Mouse (Mus musculus) neural tube, embryonic 13.5 days (tissue): ENCODE data around the gene Cry1. TPM values are rescaled to one million over a fixed set of nuclear protein-coding genes. Genes with fewer than 3 reads are reported as not detected.

Experiments used
- ATAC-seq: fragments of 200-750 bp; cut with Nextera tagmentation; 2 replicates; pipeline ENCODE4 v1.8.0; 2017; ENCODE audit warnings: low read depth, mild to moderate bottlenecking, moderate TSS enrichment, moderate library complexity
- H3K27ac ChIP-seq: fragments of 300-500 bp; sonication (generic); replicated peaks from 2 replicates; pipeline ENCODE4 v1.5.1; 2015; ENCODE audit warnings: moderate library complexity, mild to moderate bottlenecking, inconsistent platforms
- H3K27me3 ChIP-seq: fragments of 300-500 bp; sonication (generic); 2 replicates; pipeline ENCODE4 v1.6.1; 2015; ENCODE audit warnings: mild to moderate bottlenecking, inconsistent platforms
- H3K36me3 ChIP-seq: fragments of 300-500 bp; sonication (generic); 2 replicates; pipeline ENCODE4 v1.6.1; 2015; ENCODE audit warnings: mild to moderate bottlenecking, inconsistent platforms
- H3K4me1 ChIP-seq: fragments of 300-500 bp; sonication (generic); replicated peaks from 2 replicates; pipeline ENCODE4 v1.6.1; 2015; ENCODE audit warnings: inconsistent platforms
- H3K4me2 ChIP-seq: fragments of 300-500 bp; sonication (generic); 2 replicates; pipeline ENCODE4 v1.6.1; 2015; ENCODE audit warnings: inconsistent platforms, mild to moderate bottlenecking, moderate library complexity
- H3K4me3 ChIP-seq: fragments of 300-500 bp; sonication (generic); 2 replicates; pipeline ENCODE4 v1.5.1; 2015; ENCODE audit warnings: mild to moderate bottlenecking, inconsistent platforms
- H3K9ac ChIP-seq: fragments of 300-500 bp; sonication (generic); 2 replicates; pipeline ENCODE4 v1.6.1; 2015; ENCODE audit warnings: moderate library complexity, mild to moderate bottlenecking, inconsistent platforms
- H3K9me3 ChIP-seq: fragments of 300-500 bp; sonication (generic); 2 replicates; pipeline ENCODE4 v1.6.1; 2016; ENCODE audit warnings: inconsistent platforms
- WGBS: fragments of 180-500 bp; shearing (Covaris S2); methylation state at CpG from one replicate; pipeline ENCODE4 v1.1.7; 2015; 5-methylcytosine and 5-hydroxymethylcytosine counted together
- polyA plus RNA-seq: library from polyadenylated mRNA; unstranded; fragments of >200 nt; fragmentation: Nextera tagmentation; extraction: Ambion mirVana; gene quantifications from 2 replicates; pipeline ENCODE4 v1.2.1, GENCODE M21; 2015

Gene Cry1
- polyA plus RNA-seq, 1 experiment from 2014 or later, result 32.6 TPM

DNA sequence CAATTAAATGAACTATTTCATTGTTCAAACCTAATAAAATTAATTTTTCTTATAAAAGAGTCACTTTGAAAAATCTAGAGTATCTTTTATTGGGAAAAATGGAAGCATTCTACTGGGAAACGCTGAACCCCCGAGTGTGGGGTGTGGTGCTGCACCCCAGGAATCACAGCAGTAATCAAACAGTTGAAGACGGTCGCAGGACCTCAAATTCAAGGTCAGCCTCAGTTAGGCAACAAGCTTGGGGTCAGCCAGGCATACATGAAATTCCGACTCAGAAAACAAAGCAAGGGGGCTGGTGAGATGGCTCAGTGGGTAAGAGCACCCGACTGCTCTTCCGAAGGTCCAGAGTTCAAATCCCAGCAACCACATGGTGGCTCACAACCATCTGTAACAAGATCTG lies 27.4 kb downstream of the Cry1 start:
- no peak overlapping the region for H3K4me2 ChIP-seq
- 92% methylated on average over 7 of the region's 7 CpGs for WGBS
- H3K27ac ChIP-seq, result no peak overlapping the region
- H3K9ac ChIP-seq, result no peak overlapping the region
- H3K36me3 ChIP-seq, result no peaks in the 10 kb centered on the region
- ATAC-seq, result no peak
- peaks cover 4% of the 10 kb centered on the region; the same call in 1 of the 2 replicates for H3K4me1 ChIP-seq
- no peaks in the 10 kb centered on the region for H3K27me3 ChIP-seq
- no peaks in the 10 kb centered on the region for H3K9me3 ChIP-seq
- no peak overlapping the region for H3K4me3 ChIP-seq

DNA sequence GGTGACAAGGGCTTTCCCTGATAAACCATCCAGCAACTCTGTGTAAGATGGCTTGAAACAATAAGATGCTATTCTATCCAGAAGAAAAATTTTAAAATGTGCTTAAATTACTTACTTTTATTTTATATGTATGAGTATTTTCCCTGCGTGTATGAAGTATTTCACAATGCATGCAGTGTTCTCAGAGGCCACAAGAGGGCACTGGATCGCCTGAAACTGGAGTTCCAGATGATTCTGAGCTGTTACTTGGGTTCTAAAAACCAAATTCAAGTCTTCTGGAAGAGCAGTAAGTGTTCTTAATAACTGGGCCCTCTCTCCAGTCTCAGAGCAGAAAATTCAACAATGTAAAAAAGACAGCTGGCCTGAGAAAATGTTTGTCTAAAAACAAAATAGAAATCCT lies 30.7 kb downstream of the Cry1 start:
- 11% methylated on average over 2 of the region's 2 CpGs for WGBS
- H3K9me3 ChIP-seq, result no peaks in the 10 kb centered on the region
- no peak for ATAC-seq
- H3K9ac ChIP-seq, result no peak overlapping the region
- H3K4me1 ChIP-seq, result no peaks in the 10 kb centered on the region
- H3K27ac ChIP-seq, result no peak overlapping the region
- peaks cover 8% of the 10 kb centered on the region; the same call in 1 of the 2 replicates for H3K36me3 ChIP-seq
- H3K4me2 ChIP-seq, result no peak overlapping the region
- H3K27me3 ChIP-seq, result no peaks in the 10 kb centered on the region
- H3K4me3 ChIP-seq, result no peak overlapping the region

DNA sequence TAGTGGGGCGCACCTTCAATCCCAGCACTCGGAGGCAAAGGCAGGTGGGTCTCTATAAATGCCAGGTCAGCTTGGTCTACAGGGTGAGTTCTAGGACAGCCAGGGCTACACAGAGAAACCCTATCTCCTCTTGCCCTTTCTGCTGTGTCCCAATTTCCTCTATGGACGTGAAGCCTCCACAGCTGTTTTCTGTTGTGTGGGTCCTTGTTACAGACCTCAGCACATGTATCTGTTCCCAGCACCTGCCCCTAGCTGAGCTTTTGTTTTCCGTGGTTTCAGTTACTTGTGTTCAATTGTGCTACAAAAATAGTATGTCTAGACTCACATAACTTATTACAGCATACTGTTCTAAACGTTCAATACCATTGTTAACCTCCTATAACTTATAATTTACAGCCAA lies 35.6 kb downstream of the Cry1 start:
- Histone ChIP-seq H3K9ac (no peak overlapping the region), H3K9me3 (no peaks in the 10 kb centered on the region), H3K4me1 (no peaks in the 10 kb centered on the region), H3K4me2 (no peak overlapping the region), H3K4me3 (no peak overlapping the region), H3K27me3 (no peaks in the 10 kb centered on the region), H3K36me3 (peaks cover 39% of the 10 kb centered on the region), H3K27ac (no peak overlapping the region)
- WGBS, result 80% methylated on average over 5 of the region's 5 CpGs
- ATAC-seq, result no peak

DNA sequence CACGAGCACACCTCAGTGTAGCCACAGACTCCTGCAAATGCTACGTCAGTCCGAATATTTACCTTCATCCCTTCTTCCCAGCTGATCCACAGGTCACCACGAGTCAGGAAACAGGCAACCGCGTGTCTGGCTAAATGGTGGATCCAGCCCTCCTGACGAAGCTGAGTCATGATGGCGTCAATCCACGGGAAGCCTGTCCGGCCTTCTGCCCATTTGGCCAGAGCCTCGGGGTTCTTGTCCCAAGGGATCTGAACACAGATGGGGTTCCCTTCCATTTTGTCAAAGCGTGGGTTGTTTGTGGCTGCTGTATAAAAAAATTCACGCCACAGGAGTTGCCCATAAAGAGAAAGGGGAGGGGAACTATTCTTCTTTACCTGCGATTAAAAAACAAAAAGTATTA lies 38.6 kb downstream of the Cry1 start:
- Histone ChIP-seq H3K9me3 (no peaks in the 10 kb centered on the region), H3K4me3 (no peak overlapping the region), H3K4me2 (no peak overlapping the region), H3K9ac (no peak overlapping the region), H3K27ac (no peak overlapping the region), H3K27me3 (no peaks in the 10 kb centered on the region), H3K4me1 (0 out of 2 replicates have a peak, but pooled peaks cover 3% of the 10 kb centered on the region), H3K36me3 (peaks cover 57% of the 10 kb centered on the region)
- ATAC-seq, result no peak
- WGBS, result 79% methylated on average over 14 of the region's 14 CpGs

DNA sequence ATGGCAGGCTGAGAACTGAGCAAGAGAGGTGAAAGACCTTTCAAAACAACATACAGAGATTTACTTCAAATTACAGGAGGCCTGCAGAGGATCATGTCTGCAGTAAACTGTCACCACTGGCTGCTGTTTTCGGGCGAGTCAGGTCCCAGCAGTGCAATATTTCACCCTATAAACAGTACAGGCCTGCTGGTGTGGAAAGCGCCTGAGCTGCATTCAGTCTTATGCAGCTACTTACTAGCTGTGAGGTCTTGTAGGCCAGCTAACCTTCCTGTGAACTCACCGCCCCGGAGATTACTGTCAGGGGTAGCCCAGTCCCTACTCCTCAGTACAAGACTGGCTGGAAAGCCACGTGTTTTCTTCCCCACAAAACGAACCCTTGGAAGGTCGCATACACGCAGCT lies 43.4 kb downstream of the Cry1 start:
- no peak overlapping the region for H3K9ac ChIP-seq
- 69% methylated on average over 9 of the region's 9 CpGs for whole genome bisulfite sequencing

DNA sequence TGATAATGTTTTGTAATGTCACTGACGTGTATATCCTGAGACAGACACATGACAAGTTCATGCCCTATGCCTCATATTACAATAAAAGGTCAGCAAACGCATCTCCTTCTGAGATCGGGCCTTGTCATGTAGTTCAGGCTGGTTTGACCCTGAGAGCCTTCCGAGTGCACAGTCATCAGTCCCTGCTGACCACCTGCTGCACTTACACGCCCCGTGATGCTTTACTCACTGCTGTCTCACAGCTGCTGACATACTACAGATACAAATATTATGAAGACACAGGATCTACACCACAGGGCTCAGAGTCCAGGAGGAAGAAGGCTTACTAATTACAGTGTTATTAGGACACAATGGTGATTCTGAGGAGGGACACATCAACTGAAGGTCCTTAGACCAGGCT lies 48.3 kb downstream of the Cry1 start:
- Histone ChIP-seq H3K9ac (no peak overlapping the region), H3K27ac (no peak overlapping the region), H3K27me3 (no peaks in the 10 kb centered on the region), H3K36me3 (peaks cover 26% of the 10 kb centered on the region), H3K9me3 (no peaks in the 10 kb centered on the region), H3K4me2 (no peak overlapping the region), H3K4me3 (no peak overlapping the region), H3K4me1 (0 out of 2 replicates have a peak, but pooled peaks cover 5% of the 10 kb centered on the region)
- 90% methylated on average over 6 of the region's 6 CpGs for WGBS
- no peak for ATAC-seq

More for the DNA sequence above, 43.4 kb downstream of the Cry1 start:
- no peaks in the 10 kb centered on the region for H3K9me3 ChIP-seq
- H3K4me2 ChIP-seq, result no peak overlapping the region
- H3K4me3 ChIP-seq, result no peak overlapping the region
- no peak overlapping the region for H3K27ac ChIP-seq
- H3K27me3 ChIP-seq, result no peaks in the 10 kb centered on the region
- peaks cover 48% of the 10 kb centered on the region for H3K36me3 ChIP-seq
- 0 out of 2 replicates have a peak, but pooled peaks cover 6% of the 10 kb centered on the region for H3K4me1 ChIP-seq
- no peak for ATAC-seq

DNA sequence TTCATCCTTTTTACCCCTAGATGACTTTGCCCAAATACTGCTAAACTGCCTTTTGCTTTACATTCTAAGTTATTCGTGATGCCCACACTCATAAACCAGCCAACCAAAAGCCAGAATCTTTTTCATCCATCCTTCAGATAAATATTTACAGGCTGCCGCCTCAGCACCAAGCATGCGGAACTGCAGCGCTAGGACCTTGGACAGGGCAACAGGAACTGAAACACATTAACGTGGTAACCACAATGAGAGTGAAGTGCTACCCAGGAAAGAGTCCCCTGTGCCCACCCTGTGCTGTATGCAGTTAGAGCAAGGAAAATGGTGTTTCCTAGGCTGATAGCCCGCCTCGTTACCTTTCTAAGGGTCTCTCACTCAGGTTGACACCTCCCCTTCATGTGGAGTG lies 56.4 kb downstream of the Cry1 start:
- Histone ChIP-seq H3K4me2 (peak overlapping the region; percentile 63), H3K27me3 (no peaks in the 10 kb centered on the region), H3K9ac (peak overlapping the region; percentile 49), H3K36me3 (peaks cover 31% of the 10 kb centered on the region), H3K4me1 (peaks cover 24% of the 10 kb centered on the region), H3K9me3 (no peaks in the 10 kb centered on the region), H3K4me3 (peak overlapping the region; percentile 57), H3K27ac (peak overlapping the region; percentile 64)
- 24% methylated on average over 7 of the region's 7 CpGs for WGBS
- ATAC-seq, result peak; percentile 57

DNA sequence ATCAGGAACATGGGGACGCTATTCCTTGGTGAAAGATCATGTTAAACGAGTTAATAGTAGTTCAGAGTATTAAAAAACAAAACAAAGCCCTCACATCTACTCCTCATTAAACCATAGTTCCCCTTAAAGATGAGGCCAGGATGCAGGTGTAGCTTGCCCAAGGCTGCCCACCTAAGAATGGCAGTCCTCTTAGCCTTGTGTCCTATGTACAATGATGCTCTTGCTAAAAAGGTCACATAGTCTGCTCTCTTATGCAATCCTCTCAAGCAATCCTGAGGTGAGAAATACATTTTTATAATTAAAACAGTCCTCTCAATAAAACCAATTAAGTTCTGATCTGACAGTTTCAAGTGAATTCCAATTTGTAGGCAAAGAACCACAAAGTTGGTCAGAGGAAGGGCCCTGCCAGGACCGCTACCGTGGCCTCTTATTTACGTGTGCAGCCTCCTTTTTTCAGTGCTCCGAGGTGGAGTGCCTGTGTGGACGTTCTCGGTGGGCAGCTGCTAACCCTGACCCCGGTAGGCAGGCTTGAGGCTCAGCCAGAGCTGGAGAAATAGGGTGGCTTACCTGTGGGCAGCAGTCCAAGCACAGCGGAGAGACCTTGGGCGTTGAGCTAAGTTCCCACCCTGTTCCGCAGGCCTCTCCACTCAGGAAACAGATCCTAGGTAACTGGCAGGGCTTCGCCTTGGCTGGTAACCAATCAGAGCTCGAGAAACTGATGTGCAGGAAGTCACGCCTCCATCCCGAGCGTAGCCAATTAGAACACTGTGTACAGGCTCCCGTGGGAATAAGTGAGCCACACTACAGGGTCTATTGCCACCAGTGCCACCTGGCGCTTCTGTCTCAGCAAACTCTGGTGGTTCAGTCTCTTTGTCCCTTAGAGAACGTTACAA lies 57.2 kb downstream of the Cry1 start, which contains the start of gene Mterf2:
Gene Mterf2 (minus strand): TSS at position 633 of the 893 bp plus-strand sequence.
- Histone ChIP-seq H3K9ac (peak within 1 kb of the TSS; percentile 79), H3K4me3 (peak within 1 kb of the TSS; percentile 57), H3K27me3 (no peaks in the 10 kb centered on the region), H3K27ac (peak within 1 kb of the TSS; percentile 64), H3K4me1 (peaks cover 24% of the 10 kb centered on the region), H3K4me2 (peak within 1 kb of the TSS; percentile 63), H3K36me3 (peaks cover 32% of the 10 kb centered on the region), H3K9me3 (no peaks in the 10 kb centered on the region)
- 9% methylated on average over 20 of the region's 20 CpGs for WGBS
- peak; percentile 100 for ATAC-seq

DNA sequence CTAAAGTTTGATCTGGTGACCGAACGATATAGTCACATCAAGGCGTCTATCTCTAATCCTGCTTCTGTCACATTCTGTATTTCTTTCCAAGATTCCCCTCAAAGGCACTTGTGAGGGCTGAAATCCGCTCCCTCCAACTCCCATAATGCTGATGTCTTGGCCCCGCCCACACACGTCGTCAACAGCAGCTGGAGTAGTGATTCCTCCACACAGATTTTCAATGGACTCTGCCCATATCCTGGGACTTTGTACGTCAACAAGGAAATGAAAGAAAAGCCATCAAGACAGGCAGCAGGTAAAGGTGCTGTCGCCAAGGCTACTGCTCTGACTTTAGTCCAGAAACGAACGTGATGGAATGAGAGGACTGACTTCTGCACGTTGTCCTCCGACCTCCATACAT lies 59.7 kb downstream of the Cry1 start:
- Histone ChIP-seq H3K4me3 (no peak overlapping the region), H3K4me1 (peaks cover 24% of the 10 kb centered on the region), H3K9me3 (no peaks in the 10 kb centered on the region), H3K27me3 (no peaks in the 10 kb centered on the region), H3K36me3 (peaks cover 48% of the 10 kb centered on the region), H3K27ac (no peak overlapping the region), H3K9ac (no peak overlapping the region), H3K4me2 (no peak overlapping the region)
- WGBS, result 87% methylated on average over 13 of the region's 13 CpGs
- ATAC-seq, result no peak

DNA sequence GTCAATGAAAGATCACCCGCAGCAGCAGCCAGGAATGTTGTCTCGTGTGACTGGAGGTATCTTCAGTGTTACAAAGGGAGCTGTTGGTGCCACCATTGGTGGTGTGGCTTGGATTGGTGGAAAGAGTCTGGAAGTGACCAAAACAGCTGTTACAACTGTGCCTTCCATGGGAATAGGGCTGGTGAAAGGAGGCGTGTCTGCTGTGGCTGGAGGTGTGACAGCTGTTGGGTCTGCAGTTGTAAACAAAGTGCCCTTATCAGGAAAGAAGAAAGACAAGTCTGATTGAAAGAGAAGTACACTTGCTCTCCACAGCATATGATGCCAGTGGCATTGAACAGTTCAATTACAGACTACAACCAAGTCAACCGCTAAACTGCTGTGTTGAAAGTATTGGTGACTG lies 70.5 kb downstream of the Cry1 start:
- Histone ChIP-seq H3K9me3 (no peaks in the 10 kb centered on the region), H3K4me3 (no peak overlapping the region), H3K36me3 (peaks cover 45% of the 10 kb centered on the region), H3K27ac (no peak overlapping the region), H3K4me1 (peaks cover 5% of the 10 kb centered on the region; the same call in 1 of the 2 replicates), H3K9ac (no peak overlapping the region), H3K27me3 (no peaks in the 10 kb centered on the region), H3K4me2 (no peak overlapping the region)
- 90% methylated on average over 4 of the region's 4 CpGs for WGBS
- no peak for ATAC-seq

DNA sequence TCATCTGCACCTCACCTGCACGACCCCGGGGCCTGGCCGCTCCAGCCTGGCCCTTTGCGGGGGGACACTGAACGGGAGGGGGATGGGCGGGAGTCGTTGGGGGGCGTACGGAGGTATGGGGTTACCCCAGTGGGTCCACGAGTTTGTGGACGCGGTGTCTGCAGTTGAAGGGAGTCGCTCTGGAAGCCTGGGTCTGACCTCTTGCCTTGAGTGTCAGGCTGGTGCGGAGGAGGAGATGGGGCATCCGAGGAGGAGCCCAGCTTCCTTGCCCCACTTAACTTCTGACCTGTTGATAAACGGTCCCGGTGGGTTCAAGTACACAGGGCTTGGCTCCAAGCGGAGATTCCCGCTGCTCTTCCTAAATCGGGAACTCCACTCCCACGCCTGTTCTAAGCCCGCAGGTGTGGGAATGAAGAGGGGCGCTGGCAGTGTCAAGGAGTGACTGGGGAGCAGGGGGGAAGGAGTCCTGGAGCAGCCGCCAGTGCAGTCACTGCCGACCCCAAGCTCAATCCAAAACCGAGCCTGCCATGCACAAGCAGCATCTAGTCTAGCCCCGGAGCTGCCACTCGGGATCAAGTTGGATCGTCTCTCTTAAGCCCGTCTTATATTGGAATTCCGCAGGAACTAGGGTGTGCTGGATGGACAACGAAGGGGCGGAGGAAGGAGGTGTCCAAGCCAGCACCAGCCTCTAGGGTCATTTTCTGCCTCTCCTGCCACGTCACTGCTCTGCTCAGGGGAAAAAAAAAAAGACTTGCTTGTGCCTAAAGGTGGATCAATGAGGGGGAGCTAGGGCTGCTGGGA lies 81.6 kb downstream of the Cry1 start:
- WGBS, result under 1% methylated on average over 34 of the region's 34 CpGs
- Histone ChIP-seq H3K36me3 (no peaks in the 10 kb centered on the region), H3K4me2 (peak overlapping the region; percentile 97), H3K27ac (peak overlapping the region; percentile 85), H3K9me3 (no peaks in the 10 kb centered on the region), H3K4me3 (peak overlapping the region; percentile 97), H3K9ac (peak overlapping the region; percentile 96), H3K4me1 (peaks cover 25% of the 10 kb centered on the region), H3K27me3 (no peaks in the 10 kb centered on the region)
- peak; percentile 10; the same call in 1 of the 2 replicates for ATAC-seq
